8 mouse cellular contexts compared by ENCODE assay signal in the genomic region with DNA sequence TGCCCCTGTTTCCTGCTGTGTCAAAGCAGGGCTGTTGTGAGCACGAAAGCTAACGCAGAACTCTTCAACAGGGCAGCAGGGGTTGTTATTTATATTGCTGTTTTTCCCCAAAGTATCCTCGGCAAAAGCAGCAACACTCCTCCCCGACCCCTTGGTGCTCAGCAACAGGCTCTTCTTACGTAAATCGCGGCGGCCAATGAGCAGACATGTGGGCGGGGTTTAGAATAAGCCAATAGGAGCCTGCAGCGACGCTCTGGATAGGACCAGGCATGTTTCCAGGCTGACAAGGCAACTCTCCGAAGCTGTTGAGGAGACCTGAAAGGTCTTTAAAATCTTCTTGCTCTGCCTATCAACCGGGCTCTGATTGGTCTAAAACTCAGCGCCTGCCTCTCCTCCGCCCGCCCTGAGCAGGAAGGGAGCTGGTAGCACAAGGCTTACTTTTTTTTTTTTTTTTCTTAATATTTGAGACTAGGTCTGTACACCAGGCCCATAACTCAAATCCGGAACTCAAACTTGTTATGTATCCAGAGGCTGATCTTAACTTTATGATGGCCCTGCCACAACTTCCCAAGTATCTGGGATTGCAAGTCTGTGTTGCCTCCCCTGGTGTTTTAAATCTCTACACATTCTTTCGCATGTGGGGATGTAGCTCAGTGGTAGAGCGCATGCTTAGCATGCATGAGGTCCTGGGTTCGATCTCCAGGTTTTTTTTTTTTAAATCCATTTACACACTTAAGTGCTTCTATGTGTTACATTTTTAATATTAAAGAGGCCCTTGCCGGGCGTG. TPM values are rescaled to one million over a fixed set of nuclear protein-coding genes. Genes with fewer than 3 reads are reported as not detected.
A peak's percentile ranks its signal among the peaks of the same experiment; 100 is the strongest.
DNase-seq lines count a peak whose midpoint lies in the region; ATAC-seq lines count a peak whose summit lies in the region.

No protein-coding gene starts in this region.

- peak; percentile 93 for ATAC-seq in heart, embryonic 14.5 days (ENCODE audit: insufficient number of reproducible peaks, insufficient read depth, low FRiP score, low read depth)
- ATAC-seq in liver, embryonic 13.5 days (ENCODE audit: low read depth) = peak; percentile 90
- ATAC-seq in stomach, embryonic 16.5 days (ENCODE audit: insufficient read depth, low FRiP score) = peak; percentile 94

- H3K27ac ChIP-seq in brown adipose tissue, adult 24 weeks (replicated peaks; ENCODE audit: low read depth, low read length) = peak overlapping the region; percentile 91
- peak overlapping the region; percentile 81 to 82 for H3K27ac ChIP-seq in heart, embryonic 14.5 days (replicated peaks in 1 of 2; ENCODE audit: control insufficient read depth in 1 of 2, insufficient read depth in 1 of 2, low read depth in 2 of 2, low read length in 2 of 2)
- peak overlapping the region; percentile 90 for H3K27ac ChIP-seq in liver, embryonic 13.5 days
- peak overlapping the region; percentile 97 for H3K27ac ChIP-seq in stomach, embryonic 16.5 days (ENCODE audit: low read length)

- no peaks in the 10 kb centered on the region for H3K27me3 ChIP-seq in heart, embryonic 14.5 days (ENCODE audit: control insufficient read depth, insufficient read depth, low read length)
- H3K27me3 ChIP-seq in liver, embryonic 13.5 days = no peaks in the 10 kb centered on the region
- H3K27me3 ChIP-seq in stomach, embryonic 16.5 days (ENCODE audit: control insufficient read depth, insufficient read depth, low read length) = no peaks in the 10 kb centered on the region

- DNase-seq in CD4-positive, CD25-positive, alpha-beta regulatory T cell, adult 2 months (ENCODE audit: low read depth, low spot score) = peak; percentile 97
- peak; percentile 98 for DNase-seq in fat pad, adult 2 months (ENCODE audit: extremely low read depth, low read depth, low spot score)
- peak; percentile 97 for DNase-seq in kidney, postnatal 14 days
- peak; percentile 89 for DNase-seq in liver, embryonic 13.5 days
- DNase-seq in neural tube, embryonic 10.5 days (ENCODE audit: extremely low spot score, low spot score) = peak; percentile 76

- H3K36me3 ChIP-seq in heart, embryonic 14.5 days (ENCODE audit: control insufficient read depth, insufficient read depth, low read length) = no peaks in the 10 kb centered on the region
- no peaks in the 10 kb centered on the region for H3K36me3 ChIP-seq in liver, embryonic 13.5 days
- no peaks in the 10 kb centered on the region for H3K36me3 ChIP-seq in stomach, embryonic 16.5 days (ENCODE audit: control insufficient read depth, insufficient read depth, low read length)

- peak overlapping the region; percentile 54 for H3K4me3 ChIP-seq in brown adipose tissue, adult 24 weeks (ENCODE audit: insufficient read depth, low read depth, low read length)
- H3K4me3 ChIP-seq in heart, embryonic 14.5 days (ENCODE audit: control insufficient read depth in 1 of 2, insufficient read depth in 1 of 2, low read depth in 1 of 2, low read length in 2 of 2) = peak overlapping the region; percentile 39 to 47
- H3K4me3 ChIP-seq in liver, embryonic 13.5 days (replicated peaks) = peak overlapping the region; percentile 67
- H3K4me3 ChIP-seq in stomach, embryonic 16.5 days (replicated peaks; ENCODE audit: low read length) = peak overlapping the region; percentile 63

- peak overlapping the region; percentile 81 for H3K4me2 ChIP-seq in heart, embryonic 14.5 days (ENCODE audit: low read length)
- H3K4me2 ChIP-seq in liver, embryonic 13.5 days = peak overlapping the region; percentile 86
- H3K4me2 ChIP-seq in stomach, embryonic 16.5 days (ENCODE audit: low read depth, low read length) = peak overlapping the region; percentile 96

- H3K4me1 ChIP-seq in brown adipose tissue, adult 24 weeks (ENCODE audit: control insufficient read depth, insufficient read depth, insufficient read length, low read length) = no peaks in the 10 kb centered on the region; the same call in 1 of the 2 replicates
- peaks cover 8% of the 10 kb centered on the region in 2 experiments for H3K4me1 ChIP-seq in heart, embryonic 14.5 days (ENCODE audit: control insufficient read depth in 2 of 2, insufficient read depth in 2 of 2, low read length in 2 of 2)
- peaks cover 49% of the 10 kb centered on the region for H3K4me1 ChIP-seq in liver, embryonic 13.5 days (replicated peaks)
- H3K4me1 ChIP-seq in stomach, embryonic 16.5 days (ENCODE audit: control insufficient read depth, insufficient read depth, low read length) = 0 out of 2 replicates have a peak, but pooled peaks cover 4% of the 10 kb centered on the region

- WGBS in heart, embryonic 14.5 days = 22% methylated on average over 22 of the region's 22 CpGs
- 20% methylated on average over 22 of the region's 22 CpGs for WGBS in liver, embryonic 13.5 days (ENCODE audit: insufficient replicate concordance)
- 20% methylated on average over 22 of the region's 22 CpGs for WGBS in stomach, embryonic 16.5 days

- no peaks in the 10 kb centered on the region for H3K9me3 ChIP-seq in heart, embryonic 14.5 days (ENCODE audit: control insufficient read depth, low read length)
- H3K9me3 ChIP-seq in liver, embryonic 13.5 days (replicated peaks) = no peaks in the 10 kb centered on the region
- no peaks in the 10 kb centered on the region for H3K9me3 ChIP-seq in stomach, embryonic 16.5 days (replicated peaks; ENCODE audit: control insufficient read depth, low read length)

- H3K9ac ChIP-seq in heart, embryonic 14.5 days (ENCODE audit: low read length) = peak overlapping the region; percentile 64
- H3K9ac ChIP-seq in liver, embryonic 13.5 days = peak overlapping the region; percentile 73
- H3K9ac ChIP-seq in stomach, embryonic 16.5 days (ENCODE audit: low read length) = peak overlapping the region; percentile 72

RNA-seq across cellular contexts. Expression of a gene that starts 5.3 kb away (rescaled TPM):
- 10.1 and 14.5 TPM in 2 replicates for polyA plus RNA-seq in brown adipose tissue, adult 24 weeks (2012; ENCODE audit: insufficient read depth, insufficient read length, missing spikeins)
- polyA plus RNA-seq in heart, embryonic 14.5 days (2014; fragmentation: Nextera tagmentation; extraction: Ambion mirVana) = 3.8 and 4.4 TPM in 2 replicates
- 7.0 TPM in 2 replicates for polyA plus RNA-seq in liver, embryonic 13.5 days (2015; fragmentation: Nextera tagmentation; extraction: Ambion mirVana)
- polyA plus RNA-seq in stomach, embryonic 16.5 days (2015; fragmentation: Nextera tagmentation; extraction: Ambion mirVana) = 12.4 and 13.7 TPM in 2 replicates

RNA-seq across cellular contexts. Expression of a gene that starts 17.9 kb away (rescaled TPM):
- polyA plus RNA-seq in brown adipose tissue, adult 24 weeks (2012; ENCODE audit: insufficient read depth, insufficient read length, missing spikeins) = 42.9 and 57.3 TPM in 2 replicates
- polyA plus RNA-seq in heart, embryonic 14.5 days (2014; fragmentation: Nextera tagmentation; extraction: Ambion mirVana) = 1,706 and 1,766 TPM in 2 replicates
- 1,559 and 1,572 TPM in 2 replicates for polyA plus RNA-seq in liver, embryonic 13.5 days (2015; fragmentation: Nextera tagmentation; extraction: Ambion mirVana)
- 1,031 and 1,078 TPM in 2 replicates for polyA plus RNA-seq in stomach, embryonic 16.5 days (2015; fragmentation: Nextera tagmentation; extraction: Ambion mirVana)

RNA-seq across cellular contexts. Expression of a gene that starts 19.8 kb away (rescaled TPM):
- polyA plus RNA-seq in brown adipose tissue, adult 24 weeks (2012; ENCODE audit: insufficient read depth, insufficient read length, missing spikeins) = 62.3 and 81.0 TPM in 2 replicates
- 112 and 117 TPM in 2 replicates for polyA plus RNA-seq in heart, embryonic 14.5 days (2014; fragmentation: Nextera tagmentation; extraction: Ambion mirVana)
- 125 and 148 TPM in 2 replicates for polyA plus RNA-seq in liver, embryonic 13.5 days (2015; fragmentation: Nextera tagmentation; extraction: Ambion mirVana)
- 138 and 149 TPM in 2 replicates for polyA plus RNA-seq in stomach, embryonic 16.5 days (2015; fragmentation: Nextera tagmentation; extraction: Ambion mirVana)

RNA-seq across cellular contexts. Expression of a gene that starts 48.3 kb away (rescaled TPM):
- polyA plus RNA-seq in brown adipose tissue, adult 24 weeks (2012; ENCODE audit: insufficient read depth, insufficient read length, missing spikeins) = 1.0 and 3.6 TPM in 2 replicates
- polyA plus RNA-seq in heart, embryonic 14.5 days (2014; fragmentation: Nextera tagmentation; extraction: Ambion mirVana) = 0.66 and 0.73 TPM in 2 replicates
- polyA plus RNA-seq in liver, embryonic 13.5 days (2015; fragmentation: Nextera tagmentation; extraction: Ambion mirVana) = 0.67 and 0.68 TPM in 2 replicates
- polyA plus RNA-seq in stomach, embryonic 16.5 days (2015; fragmentation: Nextera tagmentation; extraction: Ambion mirVana) = 1.0 and 1.2 TPM in 2 replicates

RNA-seq across cellular contexts. Expression of a gene that starts 51.8 kb away (rescaled TPM):
- polyA plus RNA-seq in brown adipose tissue, adult 24 weeks (2012; ENCODE audit: insufficient read depth, insufficient read length, missing spikeins) = 2.1 and 3.4 TPM in 2 replicates
- 12.1 and 13.0 TPM in 2 replicates for polyA plus RNA-seq in heart, embryonic 14.5 days (2014; fragmentation: Nextera tagmentation; extraction: Ambion mirVana)
- 17.1 and 19.7 TPM in 2 replicates for polyA plus RNA-seq in liver, embryonic 13.5 days (2015; fragmentation: Nextera tagmentation; extraction: Ambion mirVana)
- polyA plus RNA-seq in stomach, embryonic 16.5 days (2015; fragmentation: Nextera tagmentation; extraction: Ambion mirVana) = 19.5 and 20.0 TPM in 2 replicates

Comparison
In these comparisons a context has a peak if more than half of its experiments do, and no peak if none do; other contexts are left out.
1. Peak in every context shown above with its lines: DNase-seq, ATAC-seq, H3K4me3 ChIP-seq and H3K27ac ChIP-seq.
2. RNA of a gene that starts 17.9 kb away (polyA plus RNA-seq): 1,706 to 1,766 TPM in heart, embryonic 14.5 days, 1,559 to 1,572 TPM in liver, embryonic 13.5 days and 1,031 to 1,078 TPM in stomach, embryonic 16.5 days; 42.9 to 57.3 TPM in brown adipose tissue, adult 24 weeks; every median in the first group is over 10 times any median in the second.